Mouse (Mus musculus) MEL (cell line): ENCODE measurements around the gene Gid4. TPM values are rescaled to one million over a fixed set of nuclear protein-coding genes. Genes with fewer than 3 reads are reported as not detected.
"Not testable (repeated sequence)": the region's sequence is repeated elsewhere in the genome, so short reads cannot be mapped to it uniquely, and the experiment has no call there.

Experiments used
- DNase-seq: peaks from one replicate; pipeline ENCODE4 v3.0.0; 2011; ENCODE audit warnings: low read depth, low spot score
- H3K27ac ChIP-seq: 2 replicates; pipeline ENCODE4 v1.5.1; 2012; ENCODE audit warnings: low read depth, mild to moderate bottlenecking, control low read depth, low read length, moderate library complexity; ENCODE audit not compliant: control insufficient read depth
- H3K27me3 ChIP-seq, 2 experiments: fragments of 150-350 bp in 1 of 2; sonication (generic) in 1 of 2; 2 replicates each; pipeline ENCODE4 v1.6.1; 2012; ENCODE audit warnings: low read length in 2 of 2, mild to moderate bottlenecking in 2 of 2, improper control_type of control experiment in 1 of 2, moderate library complexity in 1 of 2; ENCODE audit not compliant: insufficient read depth in 2 of 2, control insufficient read depth in 1 of 2
- H3K36me3 ChIP-seq, 2 experiments: 2 replicates each; pipeline ENCODE4 v1.6.1; 2012 to 2014; ENCODE audit warnings: low read length in 2 of 2, improper control_type of control experiment in 1 of 2, inconsistent platforms in 1 of 2, mild to moderate bottlenecking in 1 of 2; ENCODE audit not compliant: insufficient read depth in 2 of 2, control insufficient read depth in 1 of 2
- H3K4me1 ChIP-seq, 2 experiments: fragments of 150-350 bp in 1 of 2; sonication (generic) in 1 of 2; 2 replicates each; pipeline ENCODE4 v1.6.1; 2012; ENCODE audit warnings: low read length in 2 of 2, improper control_type of control experiment in 1 of 2, mild to moderate bottlenecking in 1 of 2; ENCODE audit not compliant: insufficient read depth in 2 of 2, control insufficient read depth in 1 of 2
- H3K4me3 ChIP-seq, 2 experiments: fragments of 150-350 bp in 1 of 2; sonication (generic) in 1 of 2; 2 replicates each; pipeline ENCODE4 v1.5.1; 2012; ENCODE audit warnings: low read depth in 2 of 2, low read length in 2 of 2, mild to moderate bottlenecking in 2 of 2, moderate library complexity in 2 of 2, control low read depth in 1 of 2, improper control_type of control experiment in 1 of 2; ENCODE audit not compliant: control insufficient read depth in 1 of 2, insufficient read depth in 1 of 2
- H3K79me2 ChIP-seq: 2 replicates; pipeline ENCODE4 v1.6.1; 2012; ENCODE audit warnings: mild to moderate bottlenecking, low read length, moderate library complexity; ENCODE audit not compliant: control insufficient read depth, poor library complexity, insufficient read depth
- H3K9ac ChIP-seq: 2 replicates; pipeline ENCODE4 v1.6.1; 2012; ENCODE audit warnings: low read depth, mild to moderate bottlenecking, control low read depth, low read length, moderate library complexity; ENCODE audit not compliant: control insufficient read depth, poor library complexity, severe bottlenecking
- H3K9me3 ChIP-seq: fragments of 150-350 bp; sonication (generic); replicated peaks from 2 replicates; pipeline ENCODE4 v1.6.1; 2012; ENCODE audit warnings: mild to moderate bottlenecking, low read length, improper control_type of control experiment, moderate library complexity; ENCODE audit not compliant: insufficient read depth
- ELF1 ChIP-seq: IDR thresholded peaks from 2 replicates; pipeline ENCODE4 v1.6.1; 2014; ENCODE audit warnings: low read depth, mild to moderate bottlenecking, inconsistent platforms, low read length, improper control_type of control experiment, moderate library complexity
- EP300 ChIP-seq, 2 experiments: IDR thresholded peaks; 2 replicates each; pipeline ENCODE4 v1.6.1; 2011; ENCODE audit warnings: improper control_type of control experiment in 2 of 2, low read length in 2 of 2, low read depth in 1 of 2, mild to moderate bottlenecking in 1 of 2
- GATA1 ChIP-seq: IDR thresholded peaks from 2 replicates; pipeline ENCODE4 v1.6.1; 2011; ENCODE audit warnings: low read depth, low read length, improper control_type of control experiment
- HCFC1 ChIP-seq: IDR thresholded peaks from 2 replicates; pipeline ENCODE4 v1.6.1; 2012; ENCODE audit warnings: low read depth, mild to moderate bottlenecking, inconsistent platforms, low read length, improper control_type of control experiment, moderate library complexity
- JUND ChIP-seq: IDR thresholded peaks from 2 replicates; pipeline ENCODE4 v1.6.1; 2011; ENCODE audit warnings: low read depth, mild to moderate bottlenecking, improper control_type of control experiment, low read length
- MAZ ChIP-seq: IDR thresholded peaks from 2 replicates; pipeline ENCODE4 v1.6.1; 2012; ENCODE audit warnings: low read depth, mild to moderate bottlenecking, inconsistent platforms, low read length, improper control_type of control experiment
- MEF2A ChIP-seq: IDR thresholded peaks from 2 replicates; pipeline ENCODE4 v1.6.1; 2014; ENCODE audit warnings: low read depth, mild to moderate bottlenecking, inconsistent platforms, low read length, improper control_type of control experiment; ENCODE audit not compliant: poor library complexity, insufficient replicate concordance, severe bottlenecking; ENCODE audit errors: extremely low read depth
- MYB ChIP-seq: IDR thresholded peaks from 2 replicates; pipeline ENCODE4 v1.6.1; 2011; ENCODE audit warnings: mild to moderate bottlenecking, low read depth, low read length, improper control_type of control experiment
- MYC ChIP-seq: IDR thresholded peaks from 2 replicates; pipeline ENCODE4 v1.6.1; 2011; ENCODE audit warnings: low read depth, mild to moderate bottlenecking, low read length, improper control_type of control experiment, moderate library complexity
- NRF1 ChIP-seq: IDR thresholded peaks from 2 replicates; pipeline ENCODE4 v1.6.1; 2014; ENCODE audit warnings: low read depth, mild to moderate bottlenecking, inconsistent platforms, low read length, improper control_type of control experiment, moderate library complexity; ENCODE audit not compliant: poor library complexity, insufficient read depth, severe bottlenecking
- POLR2AphosphoS2 ChIP-seq: IDR thresholded peaks from 2 replicates; pipeline ENCODE4 v1.6.1; 2011; ENCODE audit warnings: low read length, improper control_type of control experiment
- RAD21 ChIP-seq: IDR thresholded peaks from 2 replicates; pipeline ENCODE4 v1.6.1; 2011; ENCODE audit warnings: mild to moderate bottlenecking, low read depth, low read length, improper control_type of control experiment
- RCOR1 ChIP-seq: IDR thresholded peaks from 2 replicates; pipeline ENCODE4 v1.6.1; 2012; ENCODE audit warnings: low read depth, mild to moderate bottlenecking, inconsistent platforms, low read length, improper control_type of control experiment
- SMC3 ChIP-seq: IDR thresholded peaks from 2 replicates; pipeline ENCODE4 v1.6.1; 2011; ENCODE audit warnings: low read depth, low read length, improper control_type of control experiment
- TBP ChIP-seq: IDR thresholded peaks from 2 replicates; pipeline ENCODE4 v1.8.0; 2011; ENCODE audit warnings: low read depth, low read length, improper control_type of control experiment
- TCF12 ChIP-seq: IDR thresholded peaks from 2 replicates; pipeline ENCODE4 v1.6.1; 2014; ENCODE audit warnings: low read depth, mild to moderate bottlenecking, inconsistent platforms, low read length, improper control_type of control experiment, moderate library complexity
- USF1 ChIP-seq: IDR thresholded peaks from 2 replicates; pipeline ENCODE4 v1.6.1; 2014; ENCODE audit warnings: low read depth, mild to moderate bottlenecking, inconsistent platforms, low read length, improper control_type of control experiment, moderate library complexity
- ZMIZ1 ChIP-seq: IDR thresholded peaks from 2 replicates; pipeline ENCODE4 v1.6.1; 2012; ENCODE audit warnings: low read depth, mild to moderate bottlenecking, inconsistent platforms, low read length, improper control_type of control experiment, moderate library complexity
- polyA plus RNA-seq, 2 experiments: library from polyadenylated mRNA; stranded (reverse) in 1 of 2; unstranded in 1 of 2; fragments of >175 nt in 1 of 2; fragments of >200 nt in 1 of 2; gene quantifications; 2 replicates each; pipeline versions ENCODE4 v1.2.1 to v1.2.4; 2012; ENCODE audit warnings: low replicate concordance in 2 of 2, low read depth in 1 of 2; ENCODE audit not compliant: insufficient read length in 2 of 2, insufficient read depth in 1 of 2, missing spikeins in 1 of 2
- total RNA-seq: library from RNA; depleted of rRNA; stranded (reverse); fragments of 300-350 nt; gene quantifications from 2 replicates; pipeline ENCODE4 v1.2.3, GENCODE M21; 2012

Gene Gid4
- total and polyA plus RNA-seq, 3 experiments: 25.3 to 114 (median 28.6) TPM

DNA sequence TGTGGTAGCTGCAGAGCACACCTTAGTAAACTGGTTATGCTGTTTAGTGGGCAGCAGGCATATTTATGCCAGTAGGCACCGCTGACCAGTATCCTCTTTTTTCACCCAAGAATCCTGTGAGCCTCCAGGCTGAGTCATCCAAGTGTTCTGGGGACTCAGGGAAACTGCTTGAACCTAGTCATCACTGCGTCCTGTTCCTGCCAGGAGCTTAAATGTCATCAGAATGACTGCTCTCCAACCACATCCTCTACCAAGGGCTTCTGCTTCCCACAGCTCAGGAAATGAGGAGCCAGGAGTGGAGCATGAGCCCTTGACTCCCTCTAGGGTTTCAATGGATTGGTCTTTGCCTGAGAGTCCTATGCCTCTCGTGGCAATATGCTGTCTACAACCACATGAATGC, 19.7 kb downstream of the Gid4 start:
- no peak overlapping the region for H3K4me3 ChIP-seq
- H3K27me3 ChIP-seq: no peaks in the 10 kb centered on the region
- H3K27ac ChIP-seq: no peak overlapping the region
- DNase-seq: no peak
- H3K36me3 ChIP-seq: peaks cover 5 to 41% of the 10 kb centered on the region in 2 experiments
- H3K9me3 ChIP-seq: no peaks in the 10 kb centered on the region
- H3K79me2 ChIP-seq: no peaks in the 10 kb centered on the region
- TF ChIP-seq MEF2A: no peak
- no peak for TF ChIP-seq GATA1
- no peak for TF ChIP-seq MYC
- no peak for TF ChIP-seq EP300 (IDR thresholded peaks at IDR 0.05; ENCODE audit: low read depth in 1 of 2, low read length in 2 of 2)
- TF ChIP-seq MAZ: no peak
- no peak for TF ChIP-seq ZMIZ1
- TF ChIP-seq ELF1: no peak
- TF ChIP-seq USF1: no peak
- no peak for TF ChIP-seq RAD21
- TF ChIP-seq NRF1: no peak
- TF ChIP-seq SMC3: no peak
- TF ChIP-seq TBP: no peak
- TF ChIP-seq MYB: no peak
- no peak for TF ChIP-seq RCOR1
- TF ChIP-seq HCFC1: no peak
- no peak for TF ChIP-seq TCF12
- TF ChIP-seq JUND: no peak
- no peak for TF ChIP-seq POLR2AphosphoS2
- H3K4me1 ChIP-seq: peaks cover 0 to 7% of the 10 kb centered on the region in 2 experiments; a peak in 2 of 4 replicates
- H3K9ac ChIP-seq: no peak overlapping the region

DNA sequence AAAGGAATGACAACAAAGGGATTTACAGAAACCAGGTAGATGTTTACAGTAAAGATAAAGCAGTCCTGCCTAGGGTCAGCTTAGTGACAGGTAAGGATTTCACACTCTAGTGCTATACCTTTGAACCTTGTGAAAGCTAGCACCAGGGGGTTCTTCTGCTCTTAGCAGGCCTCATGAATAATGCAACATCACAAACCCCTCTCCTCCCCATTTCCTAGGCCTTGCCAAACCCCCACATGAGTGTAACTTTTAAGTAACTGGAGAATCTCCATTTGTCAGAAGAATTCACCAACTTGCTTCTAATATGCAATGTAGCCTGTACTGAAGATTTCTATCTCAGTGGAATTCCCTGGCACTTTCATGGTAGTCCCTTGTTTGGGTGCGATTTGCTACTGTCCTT, 22.7 kb downstream of the Gid4 start:
- not testable (repeated sequence) for H3K4me3 ChIP-seq, DNase-seq, H3K27ac ChIP-seq, H3K27me3 ChIP-seq, H3K79me2 ChIP-seq, H3K9ac ChIP-seq, H3K9me3 ChIP-seq, H3K4me1 ChIP-seq
- peaks cover 3 to 29% of the 10 kb centered on the region in 2 experiments for H3K36me3 ChIP-seq
